Comparison of ENCODE assay signal across 9 mouse cellular contexts in the genomic region with DNA sequence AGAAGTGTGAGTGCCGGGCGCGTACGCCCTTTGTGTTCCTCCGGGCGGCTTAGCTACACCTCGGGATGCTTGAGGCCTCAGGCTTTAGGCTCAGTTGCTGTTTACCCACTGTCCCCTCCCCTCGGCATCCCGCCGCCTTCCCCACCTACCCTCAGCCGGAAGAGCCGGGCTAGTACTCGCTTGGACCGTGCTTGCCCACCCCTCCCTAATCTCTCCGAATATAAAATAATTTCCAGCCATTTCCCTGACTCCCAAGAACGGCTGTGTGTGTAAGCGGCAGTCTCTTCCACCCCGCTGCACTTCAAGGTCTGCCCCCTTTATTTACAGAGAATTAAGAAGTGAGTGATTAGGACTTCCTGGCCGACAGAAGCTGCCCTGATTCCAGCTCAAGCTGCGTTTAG. TPM values are rescaled to one million over a fixed set of nuclear protein-coding genes. Genes with fewer than 3 reads are reported as not detected.
DNase-seq lines count a peak whose midpoint lies in the region; ATAC-seq and TF ChIP-seq lines count a peak whose summit lies in the region.
"Had no signal": no experiment of that assay in that cellular context is flagged by ENCODE, and none has a peak within 500 bp of the region (broad histone marks: within the 10 kb centered on the region; RNA-seq: fewer than 3 reads in every experiment).

No protein-coding gene starts in this region.

- DNase-seq in kidney, adult 18-20 months, result no peak
- peak; percentile 63 for DNase-seq in forebrain, embryonic 14.5 days (ENCODE audit: low spot score)
- DNase-seq in lung, postnatal 14 days, result peak; percentile 48
- DNase-seq in thymus, postnatal 36 days, result no peak
- no peak for DNase-seq in layer of hippocampus, adult 18-20 months (ENCODE audit: low spot score in 2 of 2)

- H3K27me3 ChIP-seq in kidney, embryonic 14.5 days (ENCODE audit: control insufficient read depth, insufficient read depth, low read length), result no peaks in the 10 kb centered on the region
- no peaks in the 10 kb centered on the region for H3K27me3 ChIP-seq in forebrain, embryonic 14.5 days (replicated peaks; ENCODE audit: control insufficient read depth, insufficient read depth, low read length)
- H3K27me3 ChIP-seq in intestine, postnatal 0 days (replicated peaks; ENCODE audit: control insufficient read depth, insufficient read depth, low read length), result peaks cover 24% of the 10 kb centered on the region; the same call in 1 of the 2 replicates
- H3K27me3 ChIP-seq: Patski had no signal

- H3K9ac ChIP-seq in kidney, embryonic 14.5 days (ENCODE audit: low read depth, low read length), result peak overlapping the region; percentile 97
- H3K9ac ChIP-seq in forebrain, embryonic 14.5 days (ENCODE audit: low read length), result peak overlapping the region; percentile 99
- peak overlapping the region; percentile 68 for H3K9ac ChIP-seq in intestine, postnatal 0 days (ENCODE audit: low read depth, low read length)

- 1% methylated on average over 20 of the region's 20 CpGs for WGBS in kidney, embryonic 14.5 days
- under 1% methylated on average over 20 of the region's 20 CpGs for WGBS in forebrain, embryonic 14.5 days
- under 1% methylated on average over 20 of the region's 20 CpGs for WGBS in intestine, postnatal 0 days

- peak overlapping the region; percentile 74 for H3K4me2 ChIP-seq in kidney, embryonic 14.5 days (replicated peaks; ENCODE audit: low read depth, low read length)
- peak overlapping the region; percentile 84 for H3K4me2 ChIP-seq in forebrain, embryonic 14.5 days (ENCODE audit: low read length)
- H3K4me2 ChIP-seq in intestine, postnatal 0 days (replicated peaks; ENCODE audit: low read depth), result peak overlapping the region; percentile 75

- no peak for TF ChIP-seq CTCF in intestine, postnatal 0 days (IDR thresholded peaks at IDR 0.05; ENCODE audit: low read depth)

- H3K36me3 ChIP-seq in kidney, embryonic 14.5 days (ENCODE audit: control insufficient read depth, insufficient read depth, low read length), result peaks cover 29% of the 10 kb centered on the region
- H3K36me3 ChIP-seq in forebrain, embryonic 14.5 days (ENCODE audit: control insufficient read depth, insufficient read depth, low read length), result peaks cover 35% of the 10 kb centered on the region
- H3K36me3 ChIP-seq in intestine, postnatal 0 days (ENCODE audit: control insufficient read depth, insufficient read depth), result no peaks in the 10 kb centered on the region

- ATAC-seq in kidney, embryonic 14.5 days (ENCODE audit: low FRiP score, low TSS enrichment), result no peak
- no peak for ATAC-seq in forebrain, embryonic 14.5 days
- ATAC-seq in intestine, postnatal 0 days, result no peak
- no peak for ATAC-seq in cerebellum, adult (ENCODE audit: insufficient number of reproducible peaks, low FRiP score, low TSS enrichment)
- ATAC-seq: Patski had no signal

- H3K4me3 ChIP-seq in kidney, embryonic 14.5 days (ENCODE audit: low read length), result peak overlapping the region; percentile 72
- H3K4me3 ChIP-seq in forebrain, embryonic 14.5 days (ENCODE audit: low read depth, low read length), result peak overlapping the region; percentile 70
- H3K4me3 ChIP-seq in intestine, postnatal 0 days (ENCODE audit: low read depth, low read length), result peak overlapping the region; percentile 48

- peaks cover 20% of the 10 kb centered on the region; the same call in 1 of the 2 replicates for H3K4me1 ChIP-seq in kidney, embryonic 14.5 days (ENCODE audit: control insufficient read depth, insufficient read depth, low read length)
- H3K4me1 ChIP-seq in forebrain, embryonic 14.5 days (ENCODE audit: control insufficient read depth, insufficient read depth, low read length), result peaks cover 13% of the 10 kb centered on the region; the same call in 1 of the 2 replicates
- H3K4me1 ChIP-seq in intestine, postnatal 0 days (replicated peaks; ENCODE audit: control insufficient read depth, insufficient read depth, low read length), result no peaks in the 10 kb centered on the region

- no peaks in the 10 kb centered on the region for H3K9me3 ChIP-seq in kidney, embryonic 14.5 days (ENCODE audit: control insufficient read depth, low read length)
- no peaks in the 10 kb centered on the region for H3K9me3 ChIP-seq in forebrain, embryonic 14.5 days (replicated peaks; ENCODE audit: control insufficient read depth, low read length)
- H3K9me3 ChIP-seq in intestine, postnatal 0 days (ENCODE audit: control insufficient read depth), result no peaks in the 10 kb centered on the region

- peak overlapping the region; percentile 99 for H3K27ac ChIP-seq in kidney, embryonic 14.5 days (ENCODE audit: low read depth, low read length)
- H3K27ac ChIP-seq in forebrain, embryonic 14.5 days (ENCODE audit: low read depth, low read length), result peak overlapping the region; percentile 99
- peak overlapping the region; percentile 51; the same call in 1 of the 2 replicates for H3K27ac ChIP-seq in intestine, postnatal 0 days (ENCODE audit: low read depth, low read length)

RNA-seq across cellular contexts. Expression of gene Meis2, which starts 3.4 kb away (rescaled TPM):
- polyA plus RNA-seq in kidney, embryonic 14.5 days (2014; fragmentation: Nextera tagmentation; extraction: Ambion mirVana), result 111 and 112 TPM in 2 replicates
- polyA plus RNA-seq in forebrain, embryonic 14.5 days (2014; fragmentation: Nextera tagmentation; extraction: Ambion mirVana), result 99.1 and 114 TPM in 2 replicates
- 13.1 and 14.0 TPM in 2 replicates for polyA plus RNA-seq in intestine, postnatal 0 days (2015; fragmentation: Nextera tagmentation; extraction: Ambion mirVana)
- total RNA-seq in layer of hippocampus, adult 18-20 months (2021), result 10 to 100 TPM; 40.7 to 41.2 TPM

Comparison
In these comparisons a context has a peak if more than half of its experiments do, and no peak if none do; other contexts are left out.
1. DNase-seq: peak in forebrain, embryonic 14.5 days (single experiment) and lung, postnatal 14 days (single experiment); none in kidney, adult 18-20 months (single experiment), thymus, postnatal 36 days (0 of 2) and layer of hippocampus, adult 18-20 months (0 of 2).
2. Peak in every context shown above with its lines, with median percentiles within 50 percentile points of each other: H3K27ac ChIP-seq, H3K4me2 ChIP-seq, H3K4me3 ChIP-seq and H3K9ac ChIP-seq.